Mouse (Mus musculus) heart, postnatal 0 days (tissue): ENCODE measurements around the gene Zbtb21. TPM values are rescaled to one million over a fixed set of nuclear protein-coding genes. Genes with fewer than 3 reads are reported as not detected.
"Not testable (repeated sequence)": the region's sequence is repeated elsewhere in the genome, so short reads cannot be mapped to it uniquely, and the experiment has no call there.

ENCODE experiments used
- ATAC-seq: fragments of 200-750 bp; cut with Nextera tagmentation; 2 replicates; pipeline ENCODE4 v1.8.0; 2017; ENCODE audit warnings: low read depth, moderate number of reproducible peaks, moderate library complexity; ENCODE audit not compliant: insufficient read depth
- DNase-seq: peaks from one replicate; pipeline ENCODE4 v3.0.0-alpha.2; 2016; ENCODE audit warnings: low spot score
- H3K27ac ChIP-seq: fragments of 300-500 bp; sonication (generic); 2 replicates; pipeline ENCODE4 v1.5.1; 2014; ENCODE audit warnings: low read depth, mild to moderate bottlenecking
- H3K27me3 ChIP-seq: fragments of 300-500 bp; sonication (generic); 2 replicates; pipeline ENCODE4 v1.6.1; 2014; ENCODE audit warnings: low read length, mixed read lengths; ENCODE audit not compliant: control insufficient read depth, insufficient read depth
- H3K36me3 ChIP-seq: fragments of 300-500 bp; sonication (generic); replicated peaks from 2 replicates; pipeline ENCODE4 v1.6.1; 2014; ENCODE audit warnings: low read length, mixed read lengths; ENCODE audit not compliant: control insufficient read depth, insufficient read depth
- H3K4me1 ChIP-seq: fragments of 300-500 bp; sonication (generic); 2 replicates; pipeline ENCODE4 v1.6.1; 2014; ENCODE audit warnings: antibody characterized with exemption; ENCODE audit not compliant: control insufficient read depth, insufficient read depth
- H3K4me2 ChIP-seq: fragments of 300-500 bp; sonication (generic); 2 replicates; pipeline ENCODE4 v1.6.1; 2014; ENCODE audit warnings: low read depth, mild to moderate bottlenecking, low read length, moderate library complexity
- H3K4me3 ChIP-seq: fragments of 300-500 bp; sonication (generic); 2 replicates; pipeline ENCODE4 v1.5.1; 2014; ENCODE audit warnings: low read depth, low read length
- H3K9ac ChIP-seq: fragments of 300-500 bp; sonication (generic); replicated peaks from 2 replicates; pipeline ENCODE4 v1.6.1; 2014; ENCODE audit warnings: low read depth, low read length, mixed read lengths
- H3K9me3 ChIP-seq: fragments of 300-500 bp; sonication (generic); replicated peaks from 2 replicates; pipeline ENCODE4 v1.6.1; 2016; ENCODE audit warnings: low read length; ENCODE audit not compliant: control insufficient read depth
- CTCF ChIP-seq: IDR thresholded peaks from 2 replicates; pipeline ENCODE4 v1.5.1; 2016; ENCODE audit warnings: antibody characterized with exemption, control low read depth, low read depth
- EP300 ChIP-seq: IDR thresholded peaks from 2 replicates; pipeline ENCODE4 v1.6.1; 2016; ENCODE audit warnings: antibody characterized with exemption, low read depth
- WGBS: fragments of 180-500 bp; shearing (Covaris S2); extraction: QIAGEN DNeasy Blood & Tissue Kit; methylation state at CpG from one replicate; pipeline ENCODE4 v1.1.7; 2014; 5-methylcytosine and 5-hydroxymethylcytosine counted together
- polyA plus RNA-seq: library from polyadenylated mRNA; unstranded; fragments of >200 nt; fragmentation: Nextera tagmentation; extraction: Ambion mirVana; gene quantifications from 2 replicates; pipeline ENCODE4 v1.2.1, GENCODE M21; 2015
- total RNA-seq: library from RNA; depleted of rRNA; stranded (reverse); fragments of >200 nt; gene quantifications from 2 replicates; pipeline ENCODE4 v1.2.3, GENCODE M21; 2014; ENCODE audit warnings: low replicate concordance; rRNA removed

The Zbtb21 gene
- total RNA-seq (17.3 and 36.1 TPM in 2 replicates), polyA plus RNA-seq (3.3 and 4.6 TPM in 2 replicates)

DNA sequence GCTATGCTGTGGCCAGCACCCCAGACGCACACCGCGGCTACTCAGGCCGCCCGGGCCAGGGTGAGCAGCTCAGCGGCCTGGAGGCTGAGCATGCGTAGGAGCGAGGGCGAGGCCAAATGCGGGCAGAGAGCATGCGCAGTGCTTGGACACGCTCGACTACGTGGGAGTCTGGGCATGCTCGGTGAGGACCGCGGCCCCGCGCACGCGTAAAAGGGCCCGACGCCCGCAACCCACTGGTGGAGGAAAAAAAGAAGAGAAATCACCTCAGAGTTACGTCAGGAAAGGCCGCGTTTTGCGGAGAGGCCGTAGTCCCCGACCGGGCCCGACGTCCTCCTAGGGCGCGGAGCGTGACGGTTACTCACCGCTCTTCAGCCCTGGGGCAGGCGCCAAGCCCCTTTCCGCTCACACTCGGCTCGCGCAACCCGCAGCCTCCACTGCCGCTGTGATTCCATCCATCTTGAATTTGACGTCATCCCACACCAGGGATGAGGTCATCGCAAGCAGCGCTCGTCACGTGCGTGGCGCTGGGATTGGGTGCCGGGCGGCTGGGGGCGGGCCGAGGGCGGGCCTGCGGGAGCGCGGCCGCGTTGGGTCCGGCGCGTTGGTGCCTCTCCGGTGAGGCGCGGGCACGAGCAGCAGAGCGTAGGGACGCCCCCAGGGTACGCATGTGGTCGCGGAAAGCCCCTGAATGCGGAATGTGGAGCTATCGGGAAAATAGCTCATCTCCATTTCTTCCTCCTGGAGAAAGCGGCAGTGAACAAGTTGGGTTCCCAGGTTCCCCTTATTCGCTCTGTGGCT, at the start of gene Zbtb21, which contains the start of gene C2cd2:
TSS of gene Zbtb21 (minus strand) at position 472 of the 798 bp plus-strand sequence.
TSS of gene C2cd2 (minus strand) at position 448 of the 798 bp plus-strand sequence.
- peak; percentile 94 for ATAC-seq
- no peaks in the 10 kb centered on the region for H3K9me3 ChIP-seq
- under 1% methylated on average over 78 of the region's 78 CpGs for WGBS
- TF ChIP-seq EP300, result peak; percentile 39; the same call in 1 of the 2 replicates
- no peak for TF ChIP-seq CTCF
- H3K27me3 ChIP-seq, result no peaks in the 10 kb centered on the region
- H3K4me1 ChIP-seq, result peaks cover 24% of the 10 kb centered on the region
- H3K36me3 ChIP-seq, result no peaks in the 10 kb centered on the region
- peak within 1 kb of the TSS; percentile 94 for H3K27ac ChIP-seq
- peak within 1 kb of the TSS; percentile 96 for H3K4me2 ChIP-seq
- peak; percentile 94 for DNase-seq
- H3K4me3 ChIP-seq, result peak within 1 kb of the TSS; percentile 95
- peak within 1 kb of the TSS; percentile 94 for H3K9ac ChIP-seq

DNA sequence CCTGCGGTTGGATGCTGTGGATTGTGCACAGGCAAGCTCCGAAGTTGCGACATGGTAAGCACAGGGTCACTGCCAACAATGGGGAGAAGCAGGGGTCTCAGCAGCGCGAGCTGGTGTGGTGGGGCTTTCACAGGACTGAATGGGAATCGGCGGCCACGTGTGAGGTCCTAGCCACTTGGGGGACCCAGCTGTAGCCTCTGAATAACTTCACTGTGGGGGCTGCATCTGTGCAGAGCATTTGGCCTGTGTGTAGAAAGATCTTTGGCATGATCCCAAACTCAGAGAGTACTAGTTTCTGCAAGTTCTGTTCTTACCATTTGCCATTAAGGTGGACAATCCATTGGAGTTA, 34.9 kb upstream of the Zbtb21 start:
- Histone ChIP-seq H3K27ac (peak overlapping the region; percentile 90), H3K4me3 (peak overlapping the region; percentile 58), H3K9ac (peak overlapping the region; percentile 54; the same call in 1 of the 2 replicates), H3K4me2 (peak overlapping the region; percentile 67)
- DNase-seq, H3K27me3 ChIP-seq, H3K36me3 ChIP-seq, H3K9me3 ChIP-seq, H3K4me1 ChIP-seq: not testable (repeated sequence)
- 0% methylated on average over 8 of the region's 8 CpGs for WGBS
- ATAC-seq, result peak; percentile 37

DNA sequence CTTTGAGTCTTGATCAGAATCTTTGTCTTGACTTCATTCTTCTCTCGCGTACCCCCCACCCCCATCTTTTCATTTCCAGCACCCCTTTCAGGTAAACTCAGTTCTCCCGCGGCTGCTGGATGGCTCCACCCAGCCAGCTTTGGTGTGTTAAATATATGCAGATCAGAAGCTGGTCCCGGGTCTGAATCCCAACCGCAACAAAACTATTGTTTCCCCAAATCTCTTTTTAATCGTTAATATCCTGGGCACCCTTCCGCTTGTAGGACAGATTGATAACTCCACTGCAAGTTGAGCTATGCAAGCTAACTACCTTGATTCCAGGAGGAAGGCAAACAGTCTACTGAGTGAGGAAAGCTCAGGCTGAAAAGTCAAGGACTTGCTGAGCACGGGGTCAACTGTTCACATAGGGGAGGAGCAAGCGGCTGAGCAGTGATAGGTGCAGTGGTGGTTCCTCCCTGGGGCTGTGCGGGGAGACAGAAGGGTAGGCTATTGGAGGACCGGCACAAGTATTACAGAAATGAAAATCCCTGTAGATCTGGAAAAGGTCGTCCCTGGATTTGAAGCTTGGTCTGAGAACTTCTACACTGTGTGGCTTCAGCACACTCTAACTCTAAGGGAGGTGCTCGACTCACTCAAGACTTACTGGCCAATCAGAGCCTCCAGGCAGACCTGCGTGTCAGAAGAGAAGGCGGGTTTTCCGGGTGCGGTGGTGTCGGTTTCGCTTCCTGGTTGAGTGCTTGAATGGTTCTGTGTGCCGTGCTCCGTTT, 34.4 kb upstream of the Zbtb21 start, which contains the start of gene B230307C23Rik:
TSS of gene B230307C23Rik (plus strand) at position 700 of the 767 bp plus-strand sequence.
- ATAC-seq, result peak; percentile 97
- peak within 1 kb of the TSS; percentile 54; the same call in 1 of the 2 replicates for H3K9ac ChIP-seq
- no peaks in the 10 kb centered on the region for H3K9me3 ChIP-seq
- no peaks in the 10 kb centered on the region for H3K27me3 ChIP-seq
- TF ChIP-seq CTCF (no peak), EP300 (no peak)
- no peaks in the 10 kb centered on the region for H3K36me3 ChIP-seq
- no peaks in the 10 kb centered on the region; the same call in 1 of the 2 replicates for H3K4me1 ChIP-seq
- WGBS, result under 1% methylated on average over 22 of the region's 22 CpGs
- H3K27ac ChIP-seq, result peak within 1 kb of the TSS; percentile 90
- peak within 1 kb of the TSS; percentile 58 for H3K4me3 ChIP-seq
- peak; percentile 89 for DNase-seq
- peak within 1 kb of the TSS; percentile 67 for H3K4me2 ChIP-seq

DNA sequence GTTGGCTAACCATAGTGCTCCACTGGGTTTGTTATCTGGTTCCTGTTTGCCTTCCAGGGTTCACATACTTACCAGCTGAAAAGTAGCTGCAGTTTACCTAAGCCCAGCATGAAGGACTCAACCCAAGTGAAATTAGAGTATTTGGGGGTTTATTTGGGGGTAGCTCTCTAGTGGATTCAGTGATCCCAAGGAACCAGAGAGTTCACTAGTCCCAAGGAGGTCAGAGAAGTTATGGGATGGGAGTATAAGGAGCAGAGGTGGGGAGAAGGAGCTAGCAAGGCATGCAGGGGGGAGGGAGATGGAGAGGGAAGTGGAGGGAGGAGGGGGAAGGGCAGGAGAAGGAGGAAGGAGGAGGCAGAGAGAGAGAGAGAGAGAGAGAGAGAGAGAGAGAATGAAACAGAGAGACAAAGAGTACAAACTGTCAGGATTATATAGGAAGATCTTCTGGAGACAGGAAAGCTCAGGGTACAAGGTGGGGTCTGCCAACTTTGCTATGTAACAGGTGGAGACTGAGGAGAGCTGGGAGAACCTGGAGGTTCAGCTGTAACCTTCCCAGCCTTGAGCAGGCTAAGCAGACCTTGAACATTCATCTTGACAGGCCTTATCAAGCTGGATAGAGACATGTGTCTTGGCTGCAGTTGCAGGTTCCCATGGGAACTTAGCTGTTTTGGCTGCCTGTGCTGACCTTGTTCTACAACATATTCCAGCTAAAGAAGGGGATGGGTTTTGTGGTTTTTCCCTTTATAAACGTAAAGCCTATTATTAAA, 33.6 kb upstream of the Zbtb21 start:
- DNase-seq (peak; percentile 28), ATAC-seq (peak; percentile 51)
- peak overlapping the region; percentile 54; the same call in 1 of the 2 replicates for H3K9ac ChIP-seq

DNA sequence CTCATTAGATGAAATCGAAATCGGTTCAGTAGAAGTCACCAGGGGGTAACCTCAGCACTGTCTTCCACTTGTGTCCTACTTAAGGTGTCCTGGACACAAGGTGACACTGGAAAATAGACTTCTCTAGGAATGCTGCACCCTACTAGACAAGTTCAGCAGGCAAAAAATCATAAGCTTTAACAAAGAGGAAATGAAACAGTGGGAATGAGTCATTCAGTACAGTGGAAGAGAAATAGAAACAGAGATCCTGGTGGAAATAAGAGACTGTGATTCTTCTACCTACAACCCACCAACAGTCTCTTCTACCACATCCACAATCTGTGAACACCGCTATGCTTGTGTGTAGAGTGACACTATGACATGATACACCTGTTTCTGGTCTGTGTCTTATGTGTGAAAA, 30.1 kb upstream of the Zbtb21 start:
- H3K27ac ChIP-seq, H3K9ac ChIP-seq, H3K9me3 ChIP-seq, H3K27me3 ChIP-seq, H3K4me1 ChIP-seq, H3K4me3 ChIP-seq, ATAC-seq, H3K4me2 ChIP-seq, H3K36me3 ChIP-seq, DNase-seq: not testable (repeated sequence)
- WGBS, result 69% methylated on average over 3 of the region's 3 CpGs

More for the DNA sequence above, 33.6 kb upstream of the Zbtb21 start:
- Histone ChIP-seq H3K4me3 (peak overlapping the region; percentile 58), H3K4me2 (peak overlapping the region; percentile 67), H3K27me3 (no peaks in the 10 kb centered on the region), H3K4me1 (no peaks in the 10 kb centered on the region; the same call in 1 of the 2 replicates), H3K36me3 (no peaks in the 10 kb centered on the region), H3K27ac (peak overlapping the region; percentile 90), H3K9me3 (no peaks in the 10 kb centered on the region)
- TF ChIP-seq EP300, result no peak
- TF ChIP-seq CTCF, result no peak
- WGBS, result 5% methylated on average over 1 of the region's 1 CpGs
